Mouse (Mus musculus) megakaryocyte, embryonic 14.5 days (primary cell): ENCODE results near the gene Hmgcs1.

Source experiments
- FLI1 ChIP-seq: IDR thresholded peaks from 2 replicates; pipeline ENCODE4 v1.6.1; 2012; ENCODE audit warnings: low read length, inconsistent platforms, mixed read lengths
- GATA1 ChIP-seq: IDR thresholded peaks from 3 replicates; pipeline ENCODE4 v1.6.1; 2012; ENCODE audit warnings: mixed read lengths, low read length, inconsistent platforms, borderline replicate concordance

- no peak for TF ChIP-seq GATA1
- no peak for TF ChIP-seq FLI1
These were observed 39.2 kb downstream of the Hmgcs1 start for GRCm38 (mm10) chr13:119729406-119729805.
